Mouse (Mus musculus): ENCODE data around the gene Lrrc8b. TPM values are rescaled to one million over a fixed set of nuclear protein-coding genes. Genes with fewer than 3 reads are reported as not detected.

Gene Lrrc8b
- total RNA-seq, 2 experiments from 2014 or later, result 56.7 to 57.8 TPM

- DNase-seq (ENCODE audit: low spot score in 2 of 2), result no peak
Measured at GRCm38 (mm10) chr5:105418364-105418763, 2.8 kb downstream of the Lrrc8b start.

- no peak for DNase-seq (ENCODE audit: low spot score in 2 of 2)
Measured at GRCm38 (mm10) chr5:105418851-105419250, 3.3 kb downstream of the Lrrc8b start.

- DNase-seq (ENCODE audit: low spot score in 2 of 2), result no peak
Measured at GRCm38 (mm10) chr5:105425587-105425986, 10.0 kb downstream of the Lrrc8b start.

GRCm38 (mm10) chr5:105427326-105427725 lies 11.8 kb downstream of the Lrrc8b start:
- DNase-seq (ENCODE audit: low spot score in 2 of 2), result no peak

- DNase-seq (ENCODE audit: low spot score in 2 of 2), result no peak
Measured at GRCm38 (mm10) chr5:105428265-105428974, 12.8 kb downstream of the Lrrc8b start.

- DNase-seq (ENCODE audit: low spot score in 2 of 2), result no peak
Measured at GRCm38 (mm10) chr5:105430148-105430547, 14.6 kb downstream of the Lrrc8b start.

GRCm38 (mm10) chr5:105439608-105440007 lies 24.0 kb downstream of the Lrrc8b start:
- no peak for DNase-seq (ENCODE audit: low spot score in 2 of 2)

GRCm38 (mm10) chr5:105440992-105441535 lies 25.5 kb downstream of the Lrrc8b start:
- DNase-seq (ENCODE audit: low spot score in 2 of 2), result peak in 1 of 2 experiments; percentile 64

GRCm38 (mm10) chr5:105442212-105443000 lies 26.8 kb downstream of the Lrrc8b start:
- DNase-seq (ENCODE audit: low spot score in 2 of 2), result no peak

GRCm38 (mm10) chr5:105443057-105443815 lies 27.7 kb downstream of the Lrrc8b start:
- no peak for DNase-seq (ENCODE audit: low spot score in 2 of 2)

- DNase-seq (ENCODE audit: low spot score in 2 of 2), result no peak
Measured at GRCm38 (mm10) chr5:105445686-105446085, 30.1 kb downstream of the Lrrc8b start.

GRCm38 (mm10) chr5:105454105-105454504 lies 38.5 kb downstream of the Lrrc8b start:
- DNase-seq (ENCODE audit: low spot score in 2 of 2), result no peak

- DNase-seq (ENCODE audit: low spot score in 2 of 2), result no peak
Measured at GRCm38 (mm10) chr5:105459077-105459476, 43.5 kb downstream of the Lrrc8b start.

- DNase-seq (ENCODE audit: low spot score in 2 of 2), result no peak
Measured at GRCm38 (mm10) chr5:105460551-105460950, 45.0 kb downstream of the Lrrc8b start.

- no peak for DNase-seq (ENCODE audit: low spot score in 2 of 2)
Measured at GRCm38 (mm10) chr5:105461076-105461475, 45.5 kb downstream of the Lrrc8b start.

GRCm38 (mm10) chr5:105464671-105465070 lies 49.1 kb downstream of the Lrrc8b start:
- DNase-seq (ENCODE audit: low spot score in 2 of 2), result no peak

- no peak for DNase-seq (ENCODE audit: low spot score in 2 of 2)
Measured at GRCm38 (mm10) chr5:105465550-105465949, 50.0 kb downstream of the Lrrc8b start.

GRCm38 (mm10) chr5:105466471-105466902 lies 50.9 kb downstream of the Lrrc8b start:
- DNase-seq (ENCODE audit: low spot score in 2 of 2), result peak in 1 of 2 experiments; percentile 70

- peak in 1 of 2 experiments; percentile 42 for DNase-seq (ENCODE audit: low spot score in 2 of 2)
Measured at GRCm38 (mm10) chr5:105467271-105467670, 51.7 kb downstream of the Lrrc8b start.

- DNase-seq (ENCODE audit: low spot score in 2 of 2), result no peak
Measured at GRCm38 (mm10) chr5:105472983-105473705, 57.6 kb downstream of the Lrrc8b start.

- DNase-seq (ENCODE audit: low spot score in 2 of 2), result no peak
Measured at GRCm38 (mm10) chr5:105477527-105477926, 62.0 kb downstream of the Lrrc8b start.
